Mouse (Mus musculus): ENCODE results near the gene Ddx59. TPM values are rescaled to one million over a fixed set of nuclear protein-coding genes. Genes with fewer than 3 reads are reported as not detected.
A peak's percentile ranks its signal among the peaks of the same experiment; 100 is the strongest.

Ddx59 gene
- polyA plus RNA-seq, 1 experiment from 2014 or later, result 7.7 TPM

GRCm38 (mm10) chr1:136415756-136416126 is 670 bp downstream of the Ddx59 start:
- WGBS, result 46% methylated on average over 2 of the region's 2 CpGs
- H3K4me1 ChIP-seq (replicated peaks; ENCODE audit: control insufficient read depth, insufficient read depth), result no peaks in the 10 kb centered on the region
- H3K9me3 ChIP-seq (ENCODE audit: control insufficient read depth, low read length), result no peaks in the 10 kb centered on the region
- ATAC-seq (ENCODE audit: low FRiP score, low TSS enrichment) (no peak), DNase-seq (ENCODE audit: low spot score) (no peak)
- no peaks in the 10 kb centered on the region; the same call in 1 of the 2 replicates for H3K36me3 ChIP-seq (ENCODE audit: control insufficient read depth, insufficient read depth, low read length)
- H3K9ac ChIP-seq (ENCODE audit: low read length), result no peak overlapping the region
- peak overlapping the region; percentile 51 for H3K4me2 ChIP-seq (replicated peaks; ENCODE audit: low read depth)
- TF ChIP-seq CTCF (IDR thresholded peaks at IDR 0.05; ENCODE audit: low read depth), result no peak
- TF ChIP-seq EP300 (optimal IDR thresholded peaks at IDR 0.05), result no peak
- H3K27me3 ChIP-seq (ENCODE audit: control insufficient read depth, insufficient read depth, low read length), result no peaks in the 10 kb centered on the region
- no peak overlapping the region for H3K27ac ChIP-seq (replicated peaks)
- peak overlapping the region; percentile 67; the same call in 1 of the 2 replicates for H3K4me3 ChIP-seq (ENCODE audit: low read depth, low read length)

- DNase-seq (ENCODE audit: low spot score), result no peak
These were observed 3.3 kb downstream of the Ddx59 start for GRCm38 (mm10) chr1:136418393-136418792.

GRCm38 (mm10) chr1:136427166-136427969 is 12.3 kb downstream of the Ddx59 start:
- DNase-seq (ENCODE audit: low spot score) (no peak), ATAC-seq (ENCODE audit: low FRiP score, low TSS enrichment) (0 out of 2 replicates have a peak, but pooled peaks have one; percentile 18)
- Histone ChIP-seq H3K36me3 (ENCODE audit: control insufficient read depth, insufficient read depth, low read length) (0 out of 2 replicates have a peak, but pooled peaks cover 3% of the 10 kb centered on the region), H3K27ac (replicated peaks) (no peak overlapping the region), H3K9ac (ENCODE audit: low read length) (no peak overlapping the region), H3K4me3 (ENCODE audit: low read depth, low read length) (no peak overlapping the region), H3K4me1 (replicated peaks; ENCODE audit: control insufficient read depth, insufficient read depth) (no peaks in the 10 kb centered on the region), H3K27me3 (ENCODE audit: control insufficient read depth, insufficient read depth, low read length) (no peaks in the 10 kb centered on the region), H3K9me3 (ENCODE audit: control insufficient read depth, low read length) (no peaks in the 10 kb centered on the region), H3K4me2 (replicated peaks; ENCODE audit: low read depth) (no peak overlapping the region)
- no peak for TF ChIP-seq EP300 (optimal IDR thresholded peaks at IDR 0.05)
- no peak for TF ChIP-seq CTCF (IDR thresholded peaks at IDR 0.05; ENCODE audit: low read depth)
- WGBS, result 76% methylated on average over 11 of the region's 11 CpGs

More at GRCm38 (mm10) chr1:136418393-136418792, 3.3 kb downstream of the Ddx59 start:
- Histone ChIP-seq H3K4me3 (ENCODE audit: low read depth, low read length) (no peak overlapping the region), H3K4me1 (replicated peaks; ENCODE audit: control insufficient read depth, insufficient read depth) (no peaks in the 10 kb centered on the region), H3K4me2 (replicated peaks; ENCODE audit: low read depth) (no peak overlapping the region), H3K9ac (ENCODE audit: low read length) (no peak overlapping the region), H3K36me3 (ENCODE audit: control insufficient read depth, insufficient read depth, low read length) (no peaks in the 10 kb centered on the region; the same call in 1 of the 2 replicates), H3K27me3 (ENCODE audit: control insufficient read depth, insufficient read depth, low read length) (no peaks in the 10 kb centered on the region), H3K9me3 (ENCODE audit: control insufficient read depth, low read length) (no peaks in the 10 kb centered on the region), H3K27ac (replicated peaks) (no peak overlapping the region)
- TF ChIP-seq EP300 (optimal IDR thresholded peaks at IDR 0.05) (no peak), CTCF (IDR thresholded peaks at IDR 0.05; ENCODE audit: low read depth) (no peak)
- ATAC-seq (ENCODE audit: low FRiP score, low TSS enrichment), result no peak
- 92% methylated on average over 6 of the region's 6 CpGs for WGBS

- Histone ChIP-seq H3K36me3 (ENCODE audit: control insufficient read depth, insufficient read depth, low read length) (0 out of 2 replicates have a peak, but pooled peaks cover 3% of the 10 kb centered on the region), H3K4me2 (replicated peaks; ENCODE audit: low read depth) (no peak overlapping the region), H3K4me1 (replicated peaks; ENCODE audit: control insufficient read depth, insufficient read depth) (no peaks in the 10 kb centered on the region), H3K9ac (ENCODE audit: low read length) (no peak overlapping the region), H3K27ac (replicated peaks) (no peak overlapping the region), H3K27me3 (ENCODE audit: control insufficient read depth, insufficient read depth, low read length) (no peaks in the 10 kb centered on the region), H3K4me3 (ENCODE audit: low read depth, low read length) (no peak overlapping the region), H3K9me3 (ENCODE audit: control insufficient read depth, low read length) (no peaks in the 10 kb centered on the region)
- no peak for DNase-seq (ENCODE audit: low spot score)
- TF ChIP-seq EP300 (optimal IDR thresholded peaks at IDR 0.05), result no peak
- no peak for TF ChIP-seq CTCF (IDR thresholded peaks at IDR 0.05; ENCODE audit: low read depth)
- no peak for ATAC-seq (ENCODE audit: low FRiP score, low TSS enrichment)
- WGBS, result 85% methylated on average over 4 of the region's 4 CpGs
These were observed 13.9 kb downstream of the Ddx59 start for GRCm38 (mm10) chr1:136428981-136429380.

GRCm38 (mm10) chr1:136430126-136430818 is 15.2 kb downstream of the Ddx59 start:
- no peaks in the 10 kb centered on the region for H3K36me3 ChIP-seq (ENCODE audit: control insufficient read depth, insufficient read depth, low read length)
- no peak overlapping the region for H3K4me3 ChIP-seq (ENCODE audit: low read depth, low read length)
- ATAC-seq (ENCODE audit: low FRiP score, low TSS enrichment) (no peak), DNase-seq (ENCODE audit: low spot score) (no peak)
- no peaks in the 10 kb centered on the region for H3K9me3 ChIP-seq (ENCODE audit: control insufficient read depth, low read length)
- no peaks in the 10 kb centered on the region for H3K4me1 ChIP-seq (replicated peaks; ENCODE audit: control insufficient read depth, insufficient read depth)
- H3K27me3 ChIP-seq (ENCODE audit: control insufficient read depth, insufficient read depth, low read length), result no peaks in the 10 kb centered on the region
- 53% methylated on average over 7 of the region's 7 CpGs for WGBS
- H3K9ac ChIP-seq (ENCODE audit: low read length), result no peak overlapping the region
- H3K27ac ChIP-seq (replicated peaks), result no peak overlapping the region
- TF ChIP-seq CTCF (IDR thresholded peaks at IDR 0.05; ENCODE audit: low read depth) (no peak), EP300 (optimal IDR thresholded peaks at IDR 0.05) (no peak)
- H3K4me2 ChIP-seq (replicated peaks; ENCODE audit: low read depth), result no peak overlapping the region
